8 mouse cellular contexts compared by ENCODE assay signal in genomic region chr2:135323276-135323954, GRCm38 (mm10).
DNase-seq lines count a peak whose midpoint lies in the region; ATAC-seq and TF ChIP-seq lines count a peak whose summit lies in the region.

No protein-coding gene starts in this region.

- no peaks in the 10 kb centered on the region for H3K4me1 ChIP-seq in midbrain, postnatal 0 days (ENCODE audit: insufficient read depth, low read length)

- 40% methylated on average over 7 of the region's 7 CpGs for WGBS in midbrain, postnatal 0 days

- H3K4me3 ChIP-seq in midbrain, postnatal 0 days (ENCODE audit: low read depth, low read length), result peak overlapping the region; percentile 30

- peak; percentile 14 for DNase-seq in adrenal gland, postnatal 25 days
- no peak for DNase-seq in adrenal gland, postnatal 4 days (ENCODE audit: low spot score in 2 of 2)
- peak; percentile 50 to 55 for DNase-seq in layer of hippocampus, postnatal 10 days (ENCODE audit: low spot score in 2 of 2)
- DNase-seq in layer of hippocampus, postnatal 25 days (ENCODE audit: extremely low spot score in 1 of 2, low spot score in 1 of 2), result no peak
- peak; percentile 10 for DNase-seq in gastrocnemius, postnatal 10 days
- DNase-seq in midbrain, postnatal 0 days (ENCODE audit: low spot score), result peak; percentile 85
- no peak for DNase-seq in yolk sac, embryonic 10.5 days (ENCODE audit: low spot score)

- H3K27me3 ChIP-seq in midbrain, postnatal 0 days (ENCODE audit: insufficient read depth, low read length), result no peaks in the 10 kb centered on the region

- peak; percentile 54 for TF ChIP-seq CTCF in midbrain, postnatal 0 days (IDR thresholded peaks at IDR 0.05)

- peak; percentile 60 for ATAC-seq in midbrain, postnatal 0 days (ENCODE audit: low FRiP score)
- no peak for ATAC-seq in megakaryocyte, adult 5-6 weeks (ENCODE audit: poor library complexity, severe bottlenecking)

- no peaks in the 10 kb centered on the region for H3K9me3 ChIP-seq in midbrain, postnatal 0 days (ENCODE audit: low read length)

- no peak overlapping the region for H3K9ac ChIP-seq in midbrain, postnatal 0 days (replicated peaks; ENCODE audit: low read length, poor library complexity, severe bottlenecking)

- H3K27ac ChIP-seq in midbrain, postnatal 0 days (ENCODE audit: low read depth, low read length), result peak overlapping the region; percentile 9; the same call in 1 of the 2 replicates

- H3K36me3 ChIP-seq in midbrain, postnatal 0 days (ENCODE audit: insufficient read depth, low read length), result no peaks in the 10 kb centered on the region

- H3K4me2 ChIP-seq in midbrain, postnatal 0 days (ENCODE audit: low read depth, low read length, poor library complexity, severe bottlenecking), result peak overlapping the region; percentile 42

Comparison
In these comparisons a context has a peak if more than half of its experiments do, and no peak if none do; other contexts are left out.
1. DNase-seq: peak in adrenal gland, postnatal 25 days (single experiment), layer of hippocampus, postnatal 10 days (2 of 2), gastrocnemius, postnatal 10 days (single experiment) and midbrain, postnatal 0 days (single experiment); none in adrenal gland, postnatal 4 days (0 of 2), layer of hippocampus, postnatal 25 days (0 of 2) and yolk sac, embryonic 10.5 days (single experiment).